Mouse (Mus musculus): Measurements from ENCODE around the gene Nup214. TPM values are rescaled to one million over a fixed set of nuclear protein-coding genes. Genes with fewer than 3 reads are reported as not detected.
A peak's percentile ranks its signal among the peaks of the same experiment; 100 is the strongest.

The Nup214 gene
- polyA plus RNA-seq, 1 experiment from 2014 or later = 104 TPM

DNA sequence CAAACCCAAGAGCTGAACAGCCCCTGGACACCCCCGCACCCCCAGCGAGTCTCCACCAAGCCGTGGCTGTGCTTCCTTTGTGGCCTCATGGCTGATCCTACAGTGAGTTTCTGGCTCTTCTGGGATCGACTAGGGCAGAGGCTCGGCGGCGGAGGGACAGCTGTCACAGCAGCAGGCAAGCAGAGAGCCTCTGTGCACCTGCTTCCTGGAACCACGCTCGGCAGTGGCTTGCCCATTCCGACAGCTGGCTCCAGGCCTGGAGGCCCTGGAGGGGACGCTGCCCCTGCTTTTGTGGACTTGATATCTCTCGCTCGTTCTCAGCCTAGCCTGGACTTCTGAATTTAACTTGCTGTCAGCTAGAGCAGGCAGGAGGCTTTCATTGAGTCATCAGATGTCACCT lies 90.7 kb downstream of the Nup214 start:
- H3K9me3 ChIP-seq (replicated peaks) = no peaks in the 10 kb centered on the region
- no peak for DNase-seq (ENCODE audit: low spot score)
- no peaks in the 10 kb centered on the region for H3K36me3 ChIP-seq
- 81% methylated on average over 13 of the region's 13 CpGs for WGBS
- H3K4me1 ChIP-seq = peaks cover 11% of the 10 kb centered on the region
- H3K4me3 ChIP-seq = no peak overlapping the region
- H3K27ac ChIP-seq (replicated peaks) = 0 out of 2 replicates have a peak overlapping the region, but pooled peaks have one; percentile 39
- H3K27me3 ChIP-seq (ENCODE audit: low read depth, poor library complexity, severe bottlenecking) = peaks cover 26% of the 10 kb centered on the region

DNA sequence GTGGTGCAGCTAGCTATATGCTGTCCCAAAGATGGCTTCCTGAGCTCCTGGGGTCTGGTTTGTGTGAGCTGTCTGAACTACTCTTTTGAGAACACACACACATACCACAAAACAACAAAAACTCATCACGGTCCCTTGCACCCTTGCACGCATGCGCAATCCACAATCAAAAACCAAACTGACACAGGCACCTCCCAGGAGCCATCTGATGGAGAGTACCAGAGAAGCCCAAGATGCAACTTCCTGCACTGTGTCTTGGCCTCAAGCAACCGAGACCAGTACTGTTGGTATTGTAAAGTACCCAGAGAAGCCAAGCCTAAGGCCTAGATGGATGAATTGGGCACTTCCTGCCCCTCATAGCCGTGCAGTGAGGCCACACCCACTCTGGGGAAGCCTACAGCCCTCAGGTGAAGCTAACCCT lies 91.1 kb downstream of the Nup214 start:
- H3K4me3 ChIP-seq = no peak overlapping the region
- no peak overlapping the region for H3K27ac ChIP-seq (replicated peaks)
- peaks cover 10% of the 10 kb centered on the region for H3K4me1 ChIP-seq
- H3K9me3 ChIP-seq (replicated peaks) = no peaks in the 10 kb centered on the region
- H3K36me3 ChIP-seq = no peaks in the 10 kb centered on the region
- 88% methylated on average over 5 of the region's 5 CpGs for WGBS
- peaks cover 26% of the 10 kb centered on the region for H3K27me3 ChIP-seq (ENCODE audit: low read depth, poor library complexity, severe bottlenecking)
- DNase-seq (ENCODE audit: low spot score) = no peak

DNA sequence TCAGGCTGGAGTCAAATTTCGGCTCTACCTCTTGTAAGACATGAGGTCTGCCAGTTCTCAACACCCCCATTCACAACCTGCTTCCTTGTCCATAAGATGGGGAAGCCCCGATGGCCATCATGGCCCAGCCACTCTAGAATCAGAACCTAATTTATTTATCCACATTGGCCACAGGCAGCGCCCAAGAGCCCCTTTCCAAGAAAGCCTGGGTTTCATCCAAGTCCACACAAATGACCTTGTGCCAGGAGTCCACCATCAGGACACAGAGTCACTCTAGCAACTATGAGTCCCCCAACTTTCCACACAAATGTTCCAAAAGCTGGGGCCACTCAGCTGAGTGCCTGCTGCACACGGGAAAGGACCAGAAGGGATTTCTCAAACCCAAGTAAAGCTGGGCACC lies 91.8 kb downstream of the Nup214 start:
- DNase-seq (ENCODE audit: low spot score) = no peak
- H3K27me3 ChIP-seq (ENCODE audit: low read depth, poor library complexity, severe bottlenecking) = peaks cover 26% of the 10 kb centered on the region
- WGBS = 82% methylated on average over 4 of the region's 4 CpGs
- H3K9me3 ChIP-seq (replicated peaks) = no peaks in the 10 kb centered on the region
- H3K27ac ChIP-seq (replicated peaks) = no peak overlapping the region
- H3K4me1 ChIP-seq = peaks cover 6% of the 10 kb centered on the region
- no peaks in the 10 kb centered on the region for H3K36me3 ChIP-seq
- H3K4me3 ChIP-seq = no peak overlapping the region

DNA sequence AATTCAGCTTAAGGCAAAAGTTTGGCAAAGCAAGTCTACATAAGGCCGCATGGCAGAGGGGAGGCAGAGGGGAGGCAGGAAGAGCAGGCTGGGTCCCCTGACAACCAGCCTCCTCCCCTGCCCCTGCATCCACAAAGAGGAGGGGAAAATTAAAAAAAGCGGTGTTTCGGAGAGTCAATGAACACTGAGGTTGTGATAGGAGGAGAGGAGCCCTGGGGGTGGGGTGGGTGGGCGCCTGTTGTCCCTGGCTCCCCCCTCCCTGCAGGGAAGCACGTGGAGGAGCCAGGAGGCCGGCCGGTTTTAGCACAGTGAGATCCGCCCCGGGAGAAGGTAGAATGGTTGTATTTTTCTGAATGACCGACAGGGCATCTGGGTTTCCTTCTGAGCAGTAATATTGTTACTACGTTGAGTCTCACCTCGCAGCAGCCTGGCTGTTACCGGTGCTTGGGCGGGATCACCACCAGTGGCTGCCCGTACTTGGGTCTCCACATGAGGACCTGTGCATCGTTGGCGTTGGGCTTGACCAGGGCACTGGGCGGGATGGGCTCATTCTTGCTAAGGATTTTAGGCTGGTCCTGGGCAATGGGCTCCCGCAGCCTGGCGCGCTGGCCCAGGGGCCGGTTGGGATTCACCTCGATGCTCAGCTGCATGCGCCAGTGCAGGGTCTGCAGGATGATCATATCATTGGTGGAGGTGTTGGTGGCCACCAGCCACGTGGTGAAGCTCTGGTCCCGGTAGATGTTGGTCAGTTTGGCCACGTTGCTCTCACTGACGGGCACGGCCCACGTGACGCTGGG lies 94.8 kb downstream of the Nup214 start:
- Histone ChIP-seq H3K27me3 (ENCODE audit: low read depth, poor library complexity, severe bottlenecking) (peaks cover 26% of the 10 kb centered on the region), H3K4me3 (no peak overlapping the region), H3K4me1 (peaks cover 6% of the 10 kb centered on the region), H3K27ac (replicated peaks) (no peak overlapping the region), H3K36me3 (no peaks in the 10 kb centered on the region), H3K9me3 (replicated peaks) (no peaks in the 10 kb centered on the region)
- 59% methylated on average over 31 of the region's 31 CpGs for WGBS
- no peak for DNase-seq (ENCODE audit: low spot score)

DNA sequence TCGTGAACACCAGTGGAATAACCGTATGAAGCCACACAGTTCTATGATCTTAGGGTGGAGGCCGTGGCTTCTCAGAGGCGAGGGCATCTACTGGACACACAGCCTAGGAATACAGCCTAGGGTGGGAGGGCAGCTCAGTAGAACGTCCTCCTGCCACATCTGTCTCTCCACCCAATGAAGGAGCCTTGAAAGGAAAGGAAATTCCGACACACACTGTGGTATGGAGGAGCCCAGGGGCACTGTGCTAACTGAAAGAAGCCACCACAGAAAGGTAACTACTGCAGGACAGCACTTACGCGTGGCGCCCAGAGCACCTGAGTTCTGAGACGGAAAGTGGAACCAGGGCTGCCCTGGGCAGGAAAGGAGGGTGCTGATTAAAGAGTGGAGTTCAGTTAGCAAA lies 96.5 kb downstream of the Nup214 start:
- WGBS = 92% methylated on average over 10 of the region's 10 CpGs

DNA sequence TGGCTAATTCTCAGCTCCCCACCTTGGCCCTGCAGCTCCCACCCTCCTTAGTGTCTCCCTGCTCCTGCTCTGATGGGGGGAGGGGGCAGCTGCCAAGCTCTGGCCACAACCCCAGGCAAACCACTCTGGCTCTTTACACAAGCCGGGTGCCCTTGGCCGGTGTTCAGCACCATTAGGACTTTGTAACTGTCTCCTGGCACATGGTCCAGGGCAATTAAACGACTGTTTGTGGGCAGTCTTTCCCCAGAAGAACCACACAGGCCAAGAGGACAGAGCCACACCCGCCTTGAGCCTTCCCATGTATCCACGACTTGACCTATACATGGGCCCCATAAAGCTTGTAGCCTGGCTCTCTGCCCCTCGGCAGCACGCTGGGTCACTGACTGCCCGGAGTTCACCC lies 100.2 kb downstream of the Nup214 start:
- WGBS = 82% methylated on average over 8 of the region's 8 CpGs
- peaks cover 8% of the 10 kb centered on the region; the same call in 1 of the 2 replicates for H3K4me1 ChIP-seq
- no peak overlapping the region for H3K4me3 ChIP-seq
- no peaks in the 10 kb centered on the region for H3K9me3 ChIP-seq (replicated peaks)
- H3K27me3 ChIP-seq (ENCODE audit: low read depth, poor library complexity, severe bottlenecking) = peaks cover 6% of the 10 kb centered on the region
- H3K27ac ChIP-seq (replicated peaks) = no peak overlapping the region
- no peaks in the 10 kb centered on the region for H3K36me3 ChIP-seq
- DNase-seq (ENCODE audit: low spot score) = no peak

More for the DNA sequence above, 96.5 kb downstream of the Nup214 start:
- H3K4me1 ChIP-seq = peaks cover 9% of the 10 kb centered on the region
- no peak for DNase-seq (ENCODE audit: low spot score)
- H3K36me3 ChIP-seq = no peaks in the 10 kb centered on the region
- H3K9me3 ChIP-seq (replicated peaks) = no peaks in the 10 kb centered on the region
- no peak overlapping the region for H3K4me3 ChIP-seq
- H3K27ac ChIP-seq (replicated peaks) = no peak overlapping the region
- H3K27me3 ChIP-seq (ENCODE audit: low read depth, poor library complexity, severe bottlenecking) = peaks cover 26% of the 10 kb centered on the region

DNA sequence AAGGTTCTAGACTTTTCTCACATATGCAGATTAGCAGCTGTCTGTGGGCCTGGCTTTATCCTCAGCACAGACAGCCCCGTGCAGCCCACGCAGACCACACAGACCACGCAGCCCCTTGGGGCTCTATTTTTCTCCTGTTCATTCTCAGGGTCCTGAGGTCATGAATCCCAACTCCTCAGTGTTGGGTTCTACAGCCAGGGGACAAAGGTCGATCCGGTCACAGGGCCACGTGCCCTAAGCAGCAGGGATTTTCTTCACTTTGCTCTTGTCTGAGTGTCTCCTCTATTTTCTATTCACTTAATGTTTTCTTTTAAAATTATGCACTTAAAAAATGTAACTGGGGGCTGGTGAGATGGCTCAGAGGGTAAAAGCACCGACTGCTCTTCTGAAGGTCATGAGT lies 101.1 kb downstream of the Nup214 start:
- no peak overlapping the region for H3K4me3 ChIP-seq
- peaks cover 8% of the 10 kb centered on the region; the same call in 1 of the 2 replicates for H3K4me1 ChIP-seq
- no peak for DNase-seq (ENCODE audit: low spot score)
- WGBS = 67% methylated on average over 7 of the region's 7 CpGs
- H3K9me3 ChIP-seq (replicated peaks) = no peaks in the 10 kb centered on the region
- H3K27ac ChIP-seq (replicated peaks) = no peak overlapping the region
- H3K36me3 ChIP-seq = no peaks in the 10 kb centered on the region
- peaks cover 6% of the 10 kb centered on the region; the same call in 1 of the 2 replicates for H3K27me3 ChIP-seq (ENCODE audit: low read depth, poor library complexity, severe bottlenecking)

DNA sequence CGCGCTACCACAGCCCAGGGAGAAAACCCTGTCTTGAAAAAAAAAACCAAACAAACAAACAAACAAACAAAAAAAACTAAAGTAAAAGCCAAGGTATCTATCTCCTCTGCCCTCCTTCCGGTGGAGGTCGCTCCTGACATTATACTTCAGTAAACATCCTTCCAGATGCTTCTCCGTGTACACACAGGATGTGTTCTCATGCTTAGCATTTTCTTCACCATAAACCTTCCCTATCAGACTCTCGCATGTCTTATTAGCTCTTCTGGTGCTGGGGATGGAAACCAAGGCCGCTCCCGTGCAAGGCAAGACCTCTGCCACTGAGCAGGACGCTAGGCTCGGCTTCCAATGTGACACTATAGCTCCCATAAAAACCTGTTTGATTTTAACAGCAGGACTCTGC lies 103.5 kb downstream of the Nup214 start:
- Histone ChIP-seq H3K4me1 (peaks cover 20% of the 10 kb centered on the region), H3K27ac (replicated peaks) (peak overlapping the region; percentile 35; the same call in 1 of the 2 replicates), H3K36me3 (no peaks in the 10 kb centered on the region), H3K27me3 (ENCODE audit: low read depth, poor library complexity, severe bottlenecking) (peaks cover 29% of the 10 kb centered on the region), H3K9me3 (replicated peaks) (no peaks in the 10 kb centered on the region), H3K4me3 (no peak overlapping the region)
- no peak for DNase-seq (ENCODE audit: low spot score)
- 84% methylated on average over 10 of the region's 10 CpGs for WGBS

DNA sequence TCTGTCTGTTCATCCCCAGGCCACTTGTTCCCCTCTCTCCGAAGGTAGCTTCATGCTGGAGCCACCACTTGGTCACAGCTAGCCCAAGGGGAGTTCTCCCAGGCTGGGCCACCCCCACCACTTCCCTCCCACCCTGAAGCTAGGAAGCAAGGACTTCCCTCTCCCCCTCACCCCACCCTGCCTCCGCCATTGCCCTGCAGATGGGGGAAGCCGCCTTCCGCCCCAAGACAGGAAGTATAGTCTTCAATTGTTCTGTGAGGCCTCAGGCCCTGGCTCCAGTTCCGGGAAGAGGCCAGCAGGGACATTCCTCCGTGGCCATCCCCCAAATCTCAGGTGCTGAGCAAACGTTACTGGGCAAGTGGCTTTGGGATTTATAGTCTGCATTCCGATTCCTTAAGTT lies 104.3 kb downstream of the Nup214 start:
- H3K36me3 ChIP-seq = no peaks in the 10 kb centered on the region
- peak overlapping the region; percentile 35; the same call in 1 of the 2 replicates for H3K27ac ChIP-seq (replicated peaks)
- H3K4me3 ChIP-seq = no peak overlapping the region
- no peak for DNase-seq (ENCODE audit: low spot score)
- H3K27me3 ChIP-seq (ENCODE audit: low read depth, poor library complexity, severe bottlenecking) = peaks cover 37% of the 10 kb centered on the region
- H3K4me1 ChIP-seq = peaks cover 28% of the 10 kb centered on the region
- H3K9me3 ChIP-seq (replicated peaks) = no peaks in the 10 kb centered on the region
- WGBS = 62% methylated on average over 8 of the region's 8 CpGs

DNA sequence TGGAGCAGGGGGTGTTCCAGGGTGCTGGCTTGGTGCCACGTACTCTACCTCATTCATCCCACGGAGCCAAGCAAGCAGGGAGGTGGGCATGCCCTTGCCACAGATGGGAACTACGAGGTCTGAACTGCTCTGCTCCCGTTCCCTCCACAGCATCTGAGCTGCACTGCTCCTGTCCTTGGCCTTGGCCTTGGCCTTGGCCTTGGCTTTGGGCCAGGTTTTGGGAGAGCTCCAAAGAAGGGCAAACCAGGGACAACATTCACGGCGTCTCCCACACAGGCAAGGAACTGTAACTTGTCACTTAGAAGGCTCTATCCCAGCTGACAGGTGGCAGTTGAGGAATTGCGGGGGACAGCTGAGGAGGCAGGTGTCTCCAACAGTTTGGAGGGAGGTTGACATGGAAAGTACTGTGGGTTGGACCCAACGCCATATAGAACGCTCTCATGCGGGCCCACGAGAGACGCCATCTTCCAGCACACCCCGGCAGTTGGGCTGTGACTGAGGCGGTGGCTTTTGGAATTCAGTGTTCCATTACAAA lies 105.0 kb downstream of the Nup214 start:
- Histone ChIP-seq H3K27ac (replicated peaks) (no peak overlapping the region), H3K9me3 (replicated peaks) (no peaks in the 10 kb centered on the region), H3K4me3 (no peak overlapping the region), H3K36me3 (no peaks in the 10 kb centered on the region), H3K4me1 (peaks cover 35% of the 10 kb centered on the region), H3K27me3 (ENCODE audit: low read depth, poor library complexity, severe bottlenecking) (peaks cover 44% of the 10 kb centered on the region)
- no peak for DNase-seq (ENCODE audit: low spot score)
- 94% methylated on average over 14 of the region's 14 CpGs for WGBS

DNA sequence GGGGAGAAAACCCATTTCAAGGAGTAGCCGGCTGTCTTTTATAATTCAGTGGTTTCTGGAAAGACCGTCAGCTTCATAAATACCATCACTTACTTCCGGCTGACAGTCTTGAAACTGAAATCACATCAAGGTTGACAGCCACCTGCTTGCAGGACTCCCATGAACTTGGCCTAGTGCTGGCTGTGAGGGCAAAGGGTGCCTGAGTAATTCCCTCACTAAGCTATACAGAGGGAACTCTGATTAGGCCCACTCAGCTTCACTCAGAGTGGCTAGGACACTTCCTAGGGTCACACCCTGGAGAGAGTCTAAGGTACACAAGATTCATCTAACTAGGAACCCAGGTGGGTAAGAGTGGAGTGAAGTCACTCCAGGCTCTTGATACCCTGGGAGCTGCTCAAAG lies 106.4 kb downstream of the Nup214 start:
- no peaks in the 10 kb centered on the region for H3K9me3 ChIP-seq (replicated peaks)
- no peak overlapping the region for H3K27ac ChIP-seq (replicated peaks)
- no peak overlapping the region for H3K4me3 ChIP-seq
- no peaks in the 10 kb centered on the region for H3K36me3 ChIP-seq
- 93% methylated on average over 3 of the region's 3 CpGs for WGBS
- H3K27me3 ChIP-seq (ENCODE audit: low read depth, poor library complexity, severe bottlenecking) = peaks cover 59% of the 10 kb centered on the region
- H3K4me1 ChIP-seq = peaks cover 36% of the 10 kb centered on the region
- no peak for DNase-seq (ENCODE audit: low spot score)

DNA sequence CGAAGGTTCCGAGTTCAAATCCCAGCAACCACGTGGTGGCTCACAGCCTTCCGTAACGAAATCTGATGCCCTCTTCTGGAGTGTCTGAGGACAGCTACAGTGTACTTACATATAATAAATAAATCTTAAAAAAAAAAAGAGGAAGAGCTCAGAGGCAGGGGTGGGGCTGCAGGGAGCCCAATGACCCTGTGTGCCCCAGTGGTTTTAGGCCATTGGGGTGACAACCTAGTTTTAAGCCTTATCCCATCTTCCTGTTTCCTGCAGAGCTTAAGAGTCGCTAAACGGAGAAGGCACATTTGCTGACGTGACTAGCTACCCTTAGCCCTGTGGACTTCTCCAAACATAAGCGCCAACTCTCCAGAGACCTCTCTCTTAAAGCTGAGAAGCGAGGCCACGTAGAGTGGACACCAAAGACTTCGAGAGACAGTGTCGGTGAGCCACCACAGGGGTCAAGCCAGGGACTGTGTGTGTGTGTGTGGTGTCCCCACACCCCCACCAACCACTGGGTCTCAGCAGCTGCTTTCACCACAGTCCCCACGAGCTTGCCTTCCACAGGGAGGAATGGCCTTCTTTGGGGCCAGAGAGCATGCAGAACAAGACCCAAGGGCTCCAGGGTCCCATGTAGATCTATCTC lies 107.2 kb downstream of the Nup214 start:
- H3K36me3 ChIP-seq = no peaks in the 10 kb centered on the region
- WGBS = 82% methylated on average over 14 of the region's 14 CpGs
- H3K9me3 ChIP-seq (replicated peaks) = no peaks in the 10 kb centered on the region
- H3K4me3 ChIP-seq = peak overlapping the region; percentile 69; the same call in 1 of the 2 replicates
- no peak overlapping the region for H3K27ac ChIP-seq (replicated peaks)
- DNase-seq (ENCODE audit: low spot score) = no peak
- peaks cover 66% of the 10 kb centered on the region for H3K27me3 ChIP-seq (ENCODE audit: low read depth, poor library complexity, severe bottlenecking)
- H3K4me1 ChIP-seq = peaks cover 36% of the 10 kb centered on the region

DNA sequence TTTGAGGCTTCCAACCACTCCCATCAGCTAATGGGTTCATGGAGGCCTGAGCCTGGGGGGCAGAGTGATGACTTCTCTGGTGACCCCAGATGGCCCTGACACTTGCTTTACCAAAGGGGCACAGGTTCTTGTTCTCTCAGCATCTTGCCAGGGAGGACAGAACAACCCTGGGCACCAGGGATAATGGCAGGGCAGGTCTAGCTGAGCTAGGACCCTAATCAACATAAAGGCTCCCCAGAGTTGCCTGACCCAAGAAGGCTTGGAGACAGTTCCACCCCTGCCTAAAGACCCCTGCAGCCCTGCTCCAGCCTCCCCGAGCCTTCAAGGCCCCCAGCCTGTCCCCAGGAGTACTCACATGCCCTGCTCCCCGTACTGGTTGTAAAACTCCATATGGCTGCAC lies 108.0 kb downstream of the Nup214 start:
- DNase-seq (ENCODE audit: low spot score) = no peak
- Histone ChIP-seq H3K9me3 (replicated peaks) (no peaks in the 10 kb centered on the region), H3K27ac (replicated peaks) (no peak overlapping the region; the same call in 1 of the 2 replicates), H3K4me1 (peaks cover 36% of the 10 kb centered on the region), H3K36me3 (no peaks in the 10 kb centered on the region), H3K4me3 (peak overlapping the region; percentile 69), H3K27me3 (ENCODE audit: low read depth, poor library complexity, severe bottlenecking) (peaks cover 74% of the 10 kb centered on the region)
- WGBS = 60% methylated on average over 2 of the region's 2 CpGs
